Mouse (Mus musculus): ENCODE data around the gene Mtap. TPM values are rescaled to one million over a fixed set of nuclear protein-coding genes. Genes with fewer than 3 reads are reported as not detected.
A peak's percentile ranks its signal among the peaks of the same experiment; 100 is the strongest.

Gene Mtap
- polyA plus RNA-seq, 1 experiment from 2014 or later = 91.5 TPM

GRCm38 (mm10) chr4:89119900-89120299 lies 17.0 kb upstream of the Mtap start:
- ATAC-seq (ENCODE audit: low FRiP score, low read depth) = no peak

GRCm38 (mm10) chr4:89120353-89120752 lies 16.6 kb upstream of the Mtap start:
- Histone ChIP-seq H3K36me3 (no peaks in the 10 kb centered on the region), H3K9ac (no peak overlapping the region), H3K4me2 (replicated peaks) (no peak overlapping the region), H3K4me3 (no peak overlapping the region), H3K27me3 (no peaks in the 10 kb centered on the region), H3K4me1 (no peaks in the 10 kb centered on the region), H3K27ac (no peak overlapping the region), H3K9me3 (no peaks in the 10 kb centered on the region)
- 88% methylated on average over 5 of the region's 5 CpGs for WGBS
- ATAC-seq (ENCODE audit: low FRiP score, low read depth) = no peak

More at GRCm38 (mm10) chr4:89119900-89120299, 17.0 kb upstream of the Mtap start:
- H3K27ac ChIP-seq = no peak overlapping the region
- H3K4me3 ChIP-seq = no peak overlapping the region
- no peaks in the 10 kb centered on the region for H3K4me1 ChIP-seq
- H3K36me3 ChIP-seq = no peaks in the 10 kb centered on the region
- no peak overlapping the region for H3K4me2 ChIP-seq (replicated peaks)
- H3K9me3 ChIP-seq = no peaks in the 10 kb centered on the region
- no peaks in the 10 kb centered on the region for H3K27me3 ChIP-seq
- H3K9ac ChIP-seq = no peak overlapping the region

GRCm38 (mm10) chr4:89123446-89124243 lies 13.3 kb upstream of the Mtap start:
- H3K9ac ChIP-seq = no peak overlapping the region
- no peaks in the 10 kb centered on the region for H3K9me3 ChIP-seq
- no peaks in the 10 kb centered on the region for H3K36me3 ChIP-seq
- no peak overlapping the region for H3K4me2 ChIP-seq (replicated peaks)
- H3K4me3 ChIP-seq = no peak overlapping the region
- no peak for ATAC-seq (ENCODE audit: low FRiP score, low read depth)
- 66% methylated on average over 16 of the region's 16 CpGs for WGBS
- no peaks in the 10 kb centered on the region for H3K27me3 ChIP-seq
- H3K4me1 ChIP-seq = peaks cover 5% of the 10 kb centered on the region; the same call in 1 of the 2 replicates
- no peak overlapping the region for H3K27ac ChIP-seq

GRCm38 (mm10) chr4:89127674-89128073 lies 9.2 kb upstream of the Mtap start:
- no peaks in the 10 kb centered on the region for H3K27me3 ChIP-seq
- WGBS = 49% methylated on average over 5 of the region's 5 CpGs

GRCm38 (mm10) chr4:89128080-89128936 lies 8.6 kb upstream of the Mtap start:
- H3K27ac ChIP-seq = no peak overlapping the region
- H3K36me3 ChIP-seq = no peaks in the 10 kb centered on the region
- no peaks in the 10 kb centered on the region for H3K9me3 ChIP-seq
- peaks cover 5% of the 10 kb centered on the region; the same call in 1 of the 2 replicates for H3K4me1 ChIP-seq
- no peak overlapping the region; the same call in 1 of the 2 replicates for H3K9ac ChIP-seq
- H3K27me3 ChIP-seq = no peaks in the 10 kb centered on the region
- 27% methylated on average over 20 of the region's 20 CpGs for WGBS
- H3K4me2 ChIP-seq (replicated peaks) = no peak overlapping the region
- no peak overlapping the region for H3K4me3 ChIP-seq
- ATAC-seq (ENCODE audit: low FRiP score, low read depth) = peak; percentile 66

More at GRCm38 (mm10) chr4:89127674-89128073, 9.2 kb upstream of the Mtap start:
- no peak overlapping the region for H3K4me3 ChIP-seq
- no peaks in the 10 kb centered on the region for H3K36me3 ChIP-seq
- no peak overlapping the region for H3K4me2 ChIP-seq (replicated peaks)
- H3K4me1 ChIP-seq = peaks cover 5% of the 10 kb centered on the region; the same call in 1 of the 2 replicates
- no peaks in the 10 kb centered on the region for H3K9me3 ChIP-seq
- no peak for ATAC-seq (ENCODE audit: low FRiP score, low read depth)
- H3K27ac ChIP-seq = no peak overlapping the region
- H3K9ac ChIP-seq = no peak overlapping the region

- ATAC-seq (ENCODE audit: low FRiP score, low read depth) = no peak
- no peak overlapping the region for H3K27ac ChIP-seq
- WGBS = 76% methylated on average over 5 of the region's 5 CpGs
- H3K4me2 ChIP-seq (replicated peaks) = no peak overlapping the region
- H3K9ac ChIP-seq = no peak overlapping the region
- H3K9me3 ChIP-seq = no peaks in the 10 kb centered on the region
- H3K4me1 ChIP-seq = peaks cover 5% of the 10 kb centered on the region; the same call in 1 of the 2 replicates
- H3K4me3 ChIP-seq = no peak overlapping the region
- no peaks in the 10 kb centered on the region for H3K36me3 ChIP-seq
- no peaks in the 10 kb centered on the region for H3K27me3 ChIP-seq
Observed at GRCm38 (mm10) chr4:89128937-89129277, 8.0 kb upstream of the Mtap start.

GRCm38 (mm10) chr4:89129311-89129913 lies 7.5 kb upstream of the Mtap start:
- Histone ChIP-seq H3K4me2 (replicated peaks) (peak overlapping the region; percentile 45), H3K27me3 (no peaks in the 10 kb centered on the region), H3K4me3 (no peak overlapping the region), H3K9me3 (no peaks in the 10 kb centered on the region), H3K27ac (no peak overlapping the region), H3K4me1 (peaks cover 5% of the 10 kb centered on the region; the same call in 1 of the 2 replicates), H3K9ac (no peak overlapping the region), H3K36me3 (no peaks in the 10 kb centered on the region)
- 8% methylated on average over 5 of the region's 5 CpGs for WGBS
- ATAC-seq (ENCODE audit: low FRiP score, low read depth) = peak; percentile 38; the same call in 1 of the 2 replicates

- no peak overlapping the region for H3K4me2 ChIP-seq (replicated peaks)
- H3K4me3 ChIP-seq = no peak overlapping the region
- H3K27ac ChIP-seq = no peak overlapping the region
- H3K4me1 ChIP-seq = peaks cover 11% of the 10 kb centered on the region
- 82% methylated on average over 3 of the region's 3 CpGs for WGBS
- no peaks in the 10 kb centered on the region for H3K9me3 ChIP-seq
- H3K36me3 ChIP-seq = no peaks in the 10 kb centered on the region
- no peaks in the 10 kb centered on the region for H3K27me3 ChIP-seq
- no peak for ATAC-seq (ENCODE audit: low FRiP score, low read depth)
- no peak overlapping the region for H3K9ac ChIP-seq
Observed at GRCm38 (mm10) chr4:89131795-89132194, 5.1 kb upstream of the Mtap start.

GRCm38 (mm10) chr4:89136356-89136755 lies 566 bp upstream of the Mtap start:
- no peak for ATAC-seq (ENCODE audit: low FRiP score, low read depth)
- H3K9ac ChIP-seq = peak overlapping the region; percentile 90; the same call in 1 of the 2 replicates
- peak overlapping the region; percentile 78 for H3K4me2 ChIP-seq (replicated peaks)
- H3K9me3 ChIP-seq = no peaks in the 10 kb centered on the region
- H3K4me3 ChIP-seq = peak overlapping the region; percentile 95
- 35% methylated on average over 3 of the region's 3 CpGs for WGBS
- peaks cover 35% of the 10 kb centered on the region for H3K4me1 ChIP-seq
- no peaks in the 10 kb centered on the region for H3K27me3 ChIP-seq
- no peak overlapping the region for H3K27ac ChIP-seq
- H3K36me3 ChIP-seq = no peaks in the 10 kb centered on the region

GRCm38 (mm10) chr4:89137542-89138360 lies 829 bp downstream of the Mtap start:
- Histone ChIP-seq H3K9me3 (no peaks in the 10 kb centered on the region), H3K4me3 (peak overlapping the region; percentile 95), H3K4me2 (replicated peaks) (peak overlapping the region; percentile 78), H3K36me3 (peaks cover 8% of the 10 kb centered on the region; the same call in 1 of the 2 replicates), H3K27ac (peak overlapping the region; percentile 87), H3K4me1 (peaks cover 35% of the 10 kb centered on the region), H3K9ac (peak overlapping the region; percentile 90), H3K27me3 (no peaks in the 10 kb centered on the region)
- peak; percentile 63 for ATAC-seq (ENCODE audit: low FRiP score, low read depth)
- WGBS = under 1% methylated on average over 36 of the region's 36 CpGs

GRCm38 (mm10) chr4:89138361-89138651 lies 1.4 kb downstream of the Mtap start:
- Histone ChIP-seq H3K27ac (0 out of 2 replicates have a peak overlapping the region, but pooled peaks have one; percentile 87), H3K27me3 (no peaks in the 10 kb centered on the region), H3K9ac (peak overlapping the region; percentile 90), H3K4me2 (replicated peaks) (peak overlapping the region; percentile 78), H3K9me3 (no peaks in the 10 kb centered on the region), H3K4me3 (peak overlapping the region; percentile 95), H3K36me3 (peaks cover 13% of the 10 kb centered on the region; the same call in 1 of the 2 replicates), H3K4me1 (peaks cover 35% of the 10 kb centered on the region)
- WGBS = 17% methylated on average over 4 of the region's 4 CpGs
- ATAC-seq (ENCODE audit: low FRiP score, low read depth) = no peak
